Mouse (Mus musculus) forebrain, embryonic 10.5 days (tissue): ENCODE results near the gene Ncln. TPM values are rescaled to one million over a fixed set of nuclear protein-coding genes. Genes with fewer than 3 reads are reported as not detected.

Source experiments
- DNase-seq: peaks from one replicate; pipeline ENCODE4 v3.0.0-alpha.2; 2017; ENCODE audit warnings: low spot score; ENCODE audit errors: extremely low spot score
- H3K27ac ChIP-seq: fragments of 300-500 bp; sonication (generic); 2 replicates; pipeline ENCODE4 v1.5.1; 2016; ENCODE audit warnings: mild to moderate bottlenecking
- H3K27me3 ChIP-seq: fragments of 300-500 bp; sonication (generic); 2 replicates; pipeline ENCODE4 v1.6.1; 2016; ENCODE audit warnings: mild to moderate bottlenecking; ENCODE audit not compliant: poor library complexity, severe bottlenecking
- H3K36me3 ChIP-seq: fragments of 300-500 bp; sonication (generic); replicated peaks from 2 replicates; pipeline ENCODE4 v1.6.1; 2016; ENCODE audit warnings: mild to moderate bottlenecking, moderate library complexity
- H3K4me1 ChIP-seq: fragments of 300-500 bp; sonication (generic); 2 replicates; pipeline ENCODE4 v1.6.1; 2016
- H3K4me3 ChIP-seq: fragments of 300-500 bp; sonication (generic); 2 replicates; pipeline ENCODE4 v1.5.1; 2016; ENCODE audit warnings: mild to moderate bottlenecking, moderate library complexity
- H3K9me3 ChIP-seq: fragments of 300-500 bp; sonication (generic); 2 replicates; pipeline ENCODE4 v1.6.1; 2016; ENCODE audit warnings: mild to moderate bottlenecking, moderate library complexity
- WGBS: fragments of 180-500 bp; shearing (Covaris S2); methylation state at CpG from one replicate; pipeline ENCODE4 v1.1.7; 2016; 5-methylcytosine and 5-hydroxymethylcytosine counted together
- polyA plus RNA-seq: library from polyadenylated mRNA; unstranded; fragments of >200 nt; fragmentation: Nextera tagmentation; extraction: Ambion mirVana; gene quantifications from 2 replicates; pipeline ENCODE4 v1.2.1, GENCODE M21; 2016

Ncln gene
- polyA plus RNA-seq, 1 experiment from 2014 or later = 88.2 TPM

DNA sequence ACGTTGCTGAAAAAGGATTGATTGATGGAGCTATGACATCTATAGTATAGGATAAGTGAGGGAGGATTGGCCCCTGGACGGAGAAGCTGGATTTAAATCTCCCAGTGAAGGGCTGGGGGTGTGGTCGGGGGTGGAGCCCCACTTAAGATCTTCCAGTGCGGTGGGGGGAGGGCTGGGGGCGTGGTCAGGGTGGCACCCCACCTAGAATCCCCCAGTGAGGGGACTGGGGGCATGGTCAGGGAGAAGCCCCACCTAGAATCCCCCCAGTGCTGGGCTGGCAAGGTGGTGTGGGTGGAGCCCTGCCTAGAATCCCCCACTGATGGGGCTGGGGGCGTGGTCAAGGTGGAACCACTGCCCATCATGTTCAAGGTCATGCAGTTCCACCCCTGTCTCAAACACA is 10.9 kb upstream of the Ncln start:
- DNase-seq = no peak
- Histone ChIP-seq H3K27ac (no peak overlapping the region), H3K9me3 (no peaks in the 10 kb centered on the region), H3K27me3 (peaks cover 25% of the 10 kb centered on the region), H3K4me3 (no peak overlapping the region), H3K36me3 (no peaks in the 10 kb centered on the region), H3K4me1 (peaks cover 12% of the 10 kb centered on the region)
- 45% methylated on average over 6 of the region's 6 CpGs for WGBS

DNA sequence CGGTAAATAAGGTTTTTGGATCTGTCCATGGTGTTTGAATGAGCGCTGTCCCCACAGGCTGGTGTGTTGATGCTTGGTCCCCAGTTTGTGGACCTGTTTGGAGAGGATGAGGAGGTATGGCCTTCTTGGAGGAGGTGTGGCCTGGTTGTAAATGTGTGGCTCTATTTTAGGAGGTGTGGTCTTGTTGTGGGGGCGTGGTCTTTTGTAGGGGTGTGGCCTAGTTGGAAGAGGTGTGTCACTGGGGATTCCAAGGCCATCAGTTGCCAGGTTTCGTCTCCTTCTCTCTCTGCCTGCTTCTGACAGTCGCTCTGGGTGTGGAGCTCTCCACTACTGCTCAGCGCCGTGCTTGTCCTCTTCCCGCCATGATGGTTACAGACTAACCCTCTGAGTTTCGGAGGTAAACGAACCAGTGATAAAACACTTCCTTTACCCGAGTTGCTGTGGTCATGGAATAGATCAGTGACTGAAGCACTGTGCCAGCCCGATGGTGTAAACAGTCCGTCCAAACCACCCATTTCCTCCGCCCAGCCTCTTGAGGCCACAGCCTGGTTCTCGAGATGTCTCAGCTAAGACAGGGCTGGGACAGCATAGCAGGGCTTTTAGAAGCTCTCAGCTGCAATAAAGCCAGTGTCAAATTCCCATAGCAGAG is 8.9 kb upstream of the Ncln start:
- 85% methylated on average over 15 of the region's 15 CpGs for WGBS
- DNase-seq = no peak

DNA sequence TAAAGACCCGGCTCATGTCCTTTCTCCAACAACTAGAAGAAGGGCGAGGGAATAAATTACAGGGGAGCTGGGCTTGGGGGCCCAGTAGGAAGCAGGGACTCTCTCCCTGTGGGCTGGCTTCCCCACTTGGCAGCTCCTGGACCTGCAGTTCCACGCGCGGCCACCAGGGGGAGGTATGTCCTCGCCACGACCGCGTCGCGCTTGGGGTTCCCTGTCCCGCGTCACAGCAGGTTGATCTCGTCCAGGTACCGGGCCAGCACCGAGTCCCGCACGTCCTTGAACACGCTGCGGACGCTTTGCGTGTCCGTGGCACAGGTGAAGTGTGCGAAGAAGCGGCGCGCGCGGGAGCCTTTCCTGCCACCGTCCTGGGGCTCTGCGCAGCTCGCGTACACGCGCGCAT is 6.5 kb upstream of the Ncln start:
- 6% methylated on average over 36 of the region's 36 CpGs for WGBS
- H3K36me3 ChIP-seq = no peaks in the 10 kb centered on the region
- peaks cover 25% of the 10 kb centered on the region for H3K4me1 ChIP-seq
- H3K27ac ChIP-seq = peak overlapping the region; percentile 61
- peak overlapping the region; percentile 47 for H3K4me3 ChIP-seq
- H3K27me3 ChIP-seq = peaks cover 14% of the 10 kb centered on the region
- peak; percentile 86 for DNase-seq
- no peaks in the 10 kb centered on the region for H3K9me3 ChIP-seq

More for the DNA sequence above, 8.9 kb upstream of the Ncln start:
- Histone ChIP-seq H3K27ac (no peak overlapping the region), H3K9me3 (no peaks in the 10 kb centered on the region), H3K27me3 (peaks cover 14% of the 10 kb centered on the region), H3K4me1 (peaks cover 12% of the 10 kb centered on the region), H3K4me3 (no peak overlapping the region), H3K36me3 (no peaks in the 10 kb centered on the region)

DNA sequence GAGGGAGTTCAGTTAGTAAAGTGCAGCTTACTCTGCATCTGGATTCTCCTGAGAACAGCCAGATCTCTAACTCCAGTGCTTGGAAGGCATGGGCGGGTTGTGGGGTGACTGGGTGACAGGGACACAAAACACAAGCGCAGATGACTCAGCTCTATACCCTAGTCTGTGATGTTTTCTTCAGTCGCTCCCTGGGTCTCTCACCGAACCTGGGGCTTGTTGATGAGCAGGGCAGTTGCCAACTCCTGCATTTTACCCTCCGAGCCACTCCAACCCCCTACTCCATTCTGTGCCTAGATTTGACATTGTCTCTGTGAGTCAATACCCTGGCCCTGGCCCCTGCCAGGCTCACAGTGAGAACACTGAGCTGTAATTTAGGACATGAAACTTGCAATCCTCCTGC is 5.7 kb upstream of the Ncln start:
- Histone ChIP-seq H3K36me3 (no peaks in the 10 kb centered on the region), H3K27ac (no peak overlapping the region), H3K9me3 (no peaks in the 10 kb centered on the region), H3K27me3 (peaks cover 14% of the 10 kb centered on the region), H3K4me1 (peaks cover 33% of the 10 kb centered on the region), H3K4me3 (no peak overlapping the region)
- no peak for DNase-seq
- WGBS = 84% methylated on average over 5 of the region's 5 CpGs

DNA sequence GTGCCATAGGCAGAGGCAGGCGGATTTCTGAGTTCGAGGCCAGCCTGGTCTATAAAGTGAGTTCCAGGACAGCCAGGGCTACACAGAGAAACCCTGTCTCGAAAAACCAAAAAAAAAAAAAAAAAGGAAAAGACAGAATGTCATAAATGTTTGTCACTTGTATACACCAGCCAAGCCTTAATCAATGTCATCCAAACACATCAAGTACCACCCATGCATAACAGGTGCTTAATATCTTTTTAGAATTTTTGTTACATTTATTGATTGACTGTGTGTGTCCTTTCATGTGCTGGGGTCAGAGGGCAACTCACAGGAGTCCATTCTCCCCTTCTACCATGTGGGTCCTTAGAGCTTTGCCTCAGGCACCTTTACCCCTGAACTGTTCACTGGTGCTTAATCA is 3.8 kb upstream of the Ncln start, which contains the start of gene S1pr4:
Gene S1pr4, minus strand, starts transcription at position 101 of the 400 bp plus-strand sequence.
- H3K4me1 ChIP-seq = peaks cover 42% of the 10 kb centered on the region
- peaks cover 14% of the 10 kb centered on the region for H3K27me3 ChIP-seq
- peak within 1 kb of the TSS; percentile 40; the same call in 1 of the 2 replicates for H3K27ac ChIP-seq
- no peak within 1 kb of the TSS for H3K4me3 ChIP-seq
- 80% methylated on average over 3 of the region's 3 CpGs for WGBS
- DNase-seq = no peak
- no peaks in the 10 kb centered on the region for H3K9me3 ChIP-seq
- H3K36me3 ChIP-seq = no peaks in the 10 kb centered on the region

DNA sequence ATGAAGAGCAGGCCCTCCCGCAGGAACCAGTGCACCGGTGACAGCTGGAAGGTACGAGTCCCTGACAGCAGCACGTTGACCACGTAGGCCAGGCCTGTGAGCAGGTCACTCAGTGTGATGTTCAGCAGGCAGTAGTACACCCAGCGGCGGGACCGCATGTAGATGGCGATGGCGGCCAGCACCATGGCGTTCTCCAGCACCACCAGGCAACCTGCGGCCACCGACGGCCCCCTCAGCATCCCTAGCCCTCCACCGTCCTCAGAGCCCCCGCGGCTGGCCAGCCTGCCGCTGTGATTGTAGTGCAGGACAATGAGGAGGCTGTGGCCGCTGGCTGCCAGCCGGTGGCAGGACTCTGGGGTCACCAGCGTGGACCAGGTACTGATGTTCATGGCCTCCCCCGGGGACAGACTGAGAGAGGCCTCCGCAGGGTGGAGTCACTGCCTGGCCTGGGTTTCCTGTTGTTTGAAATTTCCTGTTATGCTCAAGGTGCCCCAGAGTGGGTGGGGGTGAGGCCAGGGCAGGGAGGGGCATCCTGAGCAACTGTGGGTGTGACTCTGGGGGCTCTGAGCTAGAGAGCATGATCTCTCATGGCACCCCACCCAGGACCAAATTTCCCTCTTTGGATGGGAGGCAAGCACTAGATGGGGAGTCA is 3.2 kb upstream of the Ncln start:
- Histone ChIP-seq H3K9me3 (no peaks in the 10 kb centered on the region), H3K4me1 (peaks cover 46% of the 10 kb centered on the region), H3K36me3 (no peaks in the 10 kb centered on the region), H3K27ac (peak overlapping the region; percentile 40; the same call in 1 of the 2 replicates), H3K4me3 (no peak overlapping the region), H3K27me3 (peaks cover 14% of the 10 kb centered on the region)
- WGBS = 87% methylated on average over 23 of the region's 23 CpGs
- DNase-seq = no peak

DNA sequence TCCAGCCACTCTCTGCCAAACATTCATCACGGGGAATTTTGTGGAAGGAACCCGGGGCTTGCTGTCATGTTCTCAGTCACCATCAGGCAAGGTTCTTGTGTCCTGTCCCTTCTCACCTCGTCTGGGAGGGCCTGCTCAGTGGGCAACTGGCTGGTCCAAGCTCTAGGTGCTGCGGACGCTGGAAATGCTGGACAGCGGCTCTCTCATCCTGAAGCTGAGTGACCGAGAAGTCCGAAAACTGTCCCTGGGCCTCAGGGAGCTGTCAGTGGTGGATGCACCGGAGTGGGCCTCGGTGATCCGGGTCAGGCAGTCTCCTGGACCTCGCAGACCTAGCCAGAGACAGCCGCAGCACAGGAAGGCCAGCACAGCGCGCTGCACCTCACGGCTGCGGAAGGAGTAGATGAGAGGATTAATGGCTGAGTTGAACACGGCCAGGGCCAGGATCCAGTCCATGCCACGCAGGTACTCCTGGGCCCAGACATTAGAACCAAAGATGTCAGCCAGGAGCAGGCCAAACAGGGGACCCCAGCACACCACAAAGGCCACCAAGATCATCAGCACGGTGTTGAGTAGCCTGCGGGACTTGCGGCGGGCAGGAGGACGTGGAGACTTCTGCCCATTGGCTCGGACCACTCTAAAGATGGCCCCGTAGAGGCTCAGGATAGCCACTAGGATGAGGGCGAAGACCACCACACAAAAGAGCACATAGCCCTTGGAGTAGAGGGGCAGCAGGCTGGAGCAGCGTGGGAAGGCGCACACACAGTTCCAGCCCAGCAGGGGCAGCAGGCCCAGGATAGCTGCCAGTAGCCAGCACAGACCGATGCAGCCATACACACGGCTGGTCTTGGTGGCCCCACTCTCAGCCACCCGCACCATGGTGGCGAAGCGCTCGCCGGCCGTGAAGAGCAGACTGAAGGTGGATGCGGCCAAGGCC is 2.4 kb upstream of the Ncln start:
- 88% methylated on average over 38 of the region's 38 CpGs for WGBS
- Histone ChIP-seq H3K36me3 (peaks cover 7% of the 10 kb centered on the region), H3K9me3 (no peaks in the 10 kb centered on the region), H3K27me3 (peaks cover 11% of the 10 kb centered on the region), H3K4me1 (peaks cover 53% of the 10 kb centered on the region), H3K27ac (no peak overlapping the region), H3K4me3 (0 out of 2 replicates have a peak overlapping the region, but pooled peaks have one; percentile 3)
- no peak for DNase-seq

DNA sequence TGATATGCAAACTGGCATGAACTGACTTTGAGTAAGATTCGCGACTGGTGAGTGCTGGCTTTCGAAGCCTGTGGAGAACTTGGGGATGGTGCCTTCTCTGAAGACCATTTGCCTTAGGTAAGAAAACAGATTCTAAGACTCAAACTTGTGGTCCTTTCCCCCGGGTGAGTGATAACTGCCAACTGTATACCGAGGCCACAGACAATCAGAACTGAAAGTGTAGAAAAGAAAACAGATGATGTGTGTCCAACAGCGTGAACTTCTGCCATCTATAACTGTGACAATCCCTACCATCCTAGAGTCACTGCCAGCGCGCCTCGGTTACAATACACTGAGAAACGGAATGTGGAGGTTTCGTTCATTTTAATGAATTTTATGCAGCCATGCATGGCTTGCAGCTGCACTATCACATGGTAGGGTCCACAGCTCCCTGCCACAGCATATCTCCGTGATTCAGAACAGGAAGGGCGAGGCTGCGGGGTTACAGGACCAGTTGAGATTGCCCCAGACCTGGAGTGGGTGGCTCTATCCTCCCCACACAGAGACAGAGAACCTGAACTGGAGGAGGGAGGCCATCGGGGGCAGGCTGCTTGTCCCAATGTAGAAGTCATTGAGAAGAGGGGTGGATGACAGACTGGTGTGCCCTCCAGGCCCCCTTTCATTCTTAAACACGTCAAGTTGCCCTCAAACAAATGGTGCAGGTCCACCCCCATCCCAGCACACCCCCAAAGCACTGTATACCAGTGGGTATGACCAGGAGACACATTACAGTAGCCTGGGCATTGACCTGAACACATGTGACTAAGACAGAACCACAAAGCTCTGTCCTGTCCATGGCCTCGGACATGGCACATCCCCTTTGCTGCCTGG is 1.4 kb upstream of the Ncln start:
- Histone ChIP-seq H3K9me3 (no peaks in the 10 kb centered on the region), H3K36me3 (peaks cover 16% of the 10 kb centered on the region), H3K27ac (peak overlapping the region; percentile 89), H3K4me3 (peak overlapping the region; percentile 71; the same call in 1 of the 2 replicates), H3K4me1 (peaks cover 50% of the 10 kb centered on the region), H3K27me3 (peaks cover 1% of the 10 kb centered on the region; the same call in 1 of the 2 replicates)
- WGBS = 88% methylated on average over 17 of the region's 17 CpGs
- DNase-seq = no peak

DNA sequence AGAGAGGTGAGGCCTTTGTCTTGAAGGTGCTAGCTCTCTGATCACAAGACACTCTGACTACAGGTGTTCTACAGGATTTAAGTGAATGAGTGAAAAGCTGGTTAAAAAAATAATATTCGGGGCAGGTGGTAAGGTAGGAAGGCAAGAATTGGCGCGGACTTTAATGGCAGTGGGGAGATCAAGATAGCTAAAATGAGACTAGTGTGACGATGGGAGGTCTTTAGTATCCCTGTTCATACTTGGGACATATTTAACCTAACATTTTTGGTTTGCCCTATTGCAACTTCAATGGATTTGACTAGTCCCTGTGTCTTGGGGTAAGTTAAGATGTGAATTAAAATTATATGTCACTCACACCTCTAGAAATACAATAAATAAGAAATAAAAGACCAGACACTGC is 777 bp upstream of the Ncln start:
- no peaks in the 10 kb centered on the region for H3K9me3 ChIP-seq
- peak overlapping the region; percentile 89 for H3K27ac ChIP-seq
- 36% methylated on average over 4 of the region's 4 CpGs for WGBS
- peaks cover 23% of the 10 kb centered on the region for H3K36me3 ChIP-seq
- no peaks in the 10 kb centered on the region for H3K27me3 ChIP-seq
- DNase-seq = no peak
- H3K4me1 ChIP-seq = peaks cover 48% of the 10 kb centered on the region
- H3K4me3 ChIP-seq = peak overlapping the region; percentile 71

DNA sequence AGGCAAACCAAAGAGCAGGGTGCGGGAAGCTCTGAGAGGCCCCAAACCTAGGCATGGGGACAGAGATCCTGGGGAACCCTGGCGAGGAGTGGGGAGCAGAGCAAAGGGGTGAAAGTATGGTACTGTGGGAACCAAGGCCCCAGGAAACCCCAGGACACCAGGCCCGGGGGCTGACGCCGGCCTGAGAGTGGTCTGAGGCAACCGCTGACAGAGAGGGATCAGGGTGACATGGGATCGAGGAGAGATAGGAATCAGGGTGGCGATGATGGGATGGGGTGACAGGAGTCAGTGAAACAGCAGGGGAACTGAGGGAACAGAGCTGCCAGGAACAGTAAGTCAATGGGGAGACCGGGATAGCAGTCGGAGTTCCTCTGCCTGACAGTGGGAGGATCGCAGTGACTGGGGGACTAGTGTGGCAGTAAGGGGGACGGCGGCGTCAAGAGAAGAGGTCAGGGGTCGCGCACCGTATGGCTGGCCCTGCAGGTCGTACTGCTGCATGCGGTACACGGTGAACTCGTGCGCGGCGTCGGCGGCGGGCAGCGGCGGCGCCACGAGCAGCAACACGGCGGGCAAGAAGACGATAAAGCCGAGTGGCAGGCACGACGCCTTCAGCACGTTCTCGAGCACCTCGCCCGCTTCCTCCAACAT is 452 bp downstream of the Ncln start:
- WGBS = 2% methylated on average over 41 of the region's 41 CpGs
- H3K4me1 ChIP-seq = peaks cover 48% of the 10 kb centered on the region
- H3K9me3 ChIP-seq = no peaks in the 10 kb centered on the region
- peak overlapping the region; percentile 89 for H3K27ac ChIP-seq
- H3K4me3 ChIP-seq = peak overlapping the region; percentile 71
- DNase-seq = no peak
- no peaks in the 10 kb centered on the region for H3K27me3 ChIP-seq
- peaks cover 35% of the 10 kb centered on the region for H3K36me3 ChIP-seq

DNA sequence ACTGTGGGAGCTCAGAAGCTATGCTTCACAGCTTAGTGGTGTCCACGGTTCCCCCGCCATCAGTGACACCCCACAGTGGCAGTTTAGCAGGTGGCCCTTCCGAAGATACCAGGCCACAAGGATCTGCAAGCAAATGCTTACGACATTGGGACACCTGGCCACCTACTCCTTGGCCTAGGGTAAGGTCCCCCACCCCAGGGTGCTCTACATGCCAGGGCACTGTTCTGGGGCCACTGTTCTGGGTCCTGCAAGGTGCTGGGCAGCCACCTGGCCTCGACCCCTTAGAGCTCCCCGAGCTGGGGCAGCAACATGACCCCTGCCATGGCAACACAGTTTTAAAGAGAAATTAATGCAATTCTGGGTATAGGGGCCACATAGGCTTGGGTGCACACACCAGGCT is 1.0 kb downstream of the Ncln start:
- Histone ChIP-seq H3K27ac (peak overlapping the region; percentile 89), H3K36me3 (peaks cover 41% of the 10 kb centered on the region), H3K4me1 (peaks cover 48% of the 10 kb centered on the region), H3K27me3 (no peaks in the 10 kb centered on the region), H3K4me3 (peak overlapping the region; percentile 71), H3K9me3 (no peaks in the 10 kb centered on the region)
- WGBS = 84% methylated on average over 6 of the region's 6 CpGs
- DNase-seq = no peak
